Mouse (Mus musculus) forebrain, postnatal 0 days (tissue): ENCODE measurements at regions not wholly inside any gene's neighbourhood (a gene's known extent, or its start where the extent isn't known, plus 50 kb on each side); places are given as distances from the start of the nearest gene placed in this dataset.

Experiments
- ATAC-seq: fragments of 200-750 bp; cut with Nextera tagmentation; 2 replicates; pipeline ENCODE4 v1.8.0; 2017; ENCODE audit warnings: mild to moderate bottlenecking, moderate library complexity
- DNase-seq: peaks from one replicate; pipeline ENCODE4 v3.0.0-alpha.2; 2015
- H3K27ac ChIP-seq: fragments of 300-500 bp; sonication (generic); 2 replicates; pipeline ENCODE4 v1.5.1; 2014; ENCODE audit warnings: low read depth, mild to moderate bottlenecking, antibody characterized with exemption, low read length, moderate library complexity, mixed read lengths
- H3K27me3 ChIP-seq: fragments of 300-500 bp; sonication (generic); 2 replicates; pipeline ENCODE4 v1.6.1; 2014; ENCODE audit warnings: mild to moderate bottlenecking, low read length, mixed read lengths; ENCODE audit not compliant: insufficient read depth
- H3K36me3 ChIP-seq: fragments of 300-500 bp; sonication (generic); 2 replicates; pipeline ENCODE4 v1.6.1; 2014; ENCODE audit warnings: mild to moderate bottlenecking, moderate library complexity; ENCODE audit not compliant: insufficient read depth
- H3K4me1 ChIP-seq: fragments of 300-500 bp; sonication (generic); 2 replicates; pipeline ENCODE4 v1.6.1; 2014; ENCODE audit warnings: antibody characterized with exemption; ENCODE audit not compliant: insufficient read depth
- H3K4me2 ChIP-seq: fragments of 300-500 bp; sonication (generic); 2 replicates; pipeline ENCODE4 v1.6.1; 2014; ENCODE audit warnings: low read depth, mild to moderate bottlenecking, moderate library complexity
- H3K4me3 ChIP-seq: fragments of 300-500 bp; sonication (generic); 2 replicates; pipeline ENCODE4 v1.5.1; 2014; ENCODE audit warnings: low read depth, low read length, mixed read lengths
- H3K9ac ChIP-seq: fragments of 300-500 bp; sonication (generic); 2 replicates; pipeline ENCODE4 v1.6.1; 2014; ENCODE audit warnings: mild to moderate bottlenecking
- H3K9me3 ChIP-seq: fragments of 300-500 bp; sonication (generic); 2 replicates; pipeline ENCODE4 v1.6.1; 2016; ENCODE audit warnings: low read length
- CTCF ChIP-seq: sonication (generic); IDR thresholded peaks from 2 replicates; pipeline ENCODE4 v1.5.1; 2016; ENCODE audit warnings: antibody characterized with exemption, control low read depth, low read depth
- WGBS: fragments of 180-500 bp; shearing (Covaris S2); extraction: QIAGEN DNeasy Blood & Tissue Kit; methylation state at CpG from one replicate; pipeline ENCODE4 v1.1.7; 2014; 5-methylcytosine and 5-hydroxymethylcytosine counted together

- H3K9me3 ChIP-seq = no peaks in the 10 kb centered on the region
- 84% methylated on average over 5 of the region's 5 CpGs for WGBS
- no peak for ATAC-seq
Observed at GRCm38 (mm10) chr12:39751850-39752249, 286.0 kb downstream of the Arl4a start.

GRCm38 (mm10) chr12:39742156-39743063, 295.4 kb downstream of the Arl4a start:
- H3K4me1 ChIP-seq = no peaks in the 10 kb centered on the region
- no peaks in the 10 kb centered on the region for H3K36me3 ChIP-seq
- H3K9ac ChIP-seq = no peak overlapping the region
- H3K27ac ChIP-seq = no peak overlapping the region
- 40% methylated on average over 11 of the region's 11 CpGs for WGBS
- TF ChIP-seq CTCF = no peak
- DNase-seq = no peak
- no peak overlapping the region for H3K4me3 ChIP-seq
- peak; percentile 71 for ATAC-seq
- no peaks in the 10 kb centered on the region for H3K9me3 ChIP-seq
- no peaks in the 10 kb centered on the region; the same call in 1 of the 2 replicates for H3K27me3 ChIP-seq
- no peak overlapping the region for H3K4me2 ChIP-seq

More at GRCm38 (mm10) chr12:39751850-39752249, 286.0 kb downstream of the Arl4a start:
- no peak overlapping the region for H3K27ac ChIP-seq
- H3K27me3 ChIP-seq = no peaks in the 10 kb centered on the region
- TF ChIP-seq CTCF = no peak
- no peaks in the 10 kb centered on the region for H3K36me3 ChIP-seq
- H3K9ac ChIP-seq = no peak overlapping the region
- no peak for DNase-seq
- H3K4me1 ChIP-seq = no peaks in the 10 kb centered on the region
- H3K4me3 ChIP-seq = no peak overlapping the region
- H3K4me2 ChIP-seq = no peak overlapping the region

GRCm38 (mm10) chr12:39741051-39741847, 296.6 kb downstream of the Arl4a start:
- TF ChIP-seq CTCF = no peak
- no peak overlapping the region for H3K27ac ChIP-seq
- no peak for DNase-seq
- H3K36me3 ChIP-seq = no peaks in the 10 kb centered on the region
- no peak overlapping the region for H3K4me2 ChIP-seq
- no peaks in the 10 kb centered on the region; the same call in 1 of the 2 replicates for H3K27me3 ChIP-seq
- ATAC-seq = no peak
- H3K4me1 ChIP-seq = no peaks in the 10 kb centered on the region
- no peaks in the 10 kb centered on the region for H3K9me3 ChIP-seq
- no peak overlapping the region for H3K4me3 ChIP-seq
- H3K9ac ChIP-seq = no peak overlapping the region
- WGBS = 16% methylated on average over 13 of the region's 13 CpGs

GRCm38 (mm10) chr12:39736966-39737365, 300.9 kb downstream of the Arl4a start:
- Histone ChIP-seq H3K4me2 (no peak overlapping the region), H3K4me3 (no peak overlapping the region), H3K9ac (no peak overlapping the region), H3K27me3 (no peaks in the 10 kb centered on the region; the same call in 1 of the 2 replicates), H3K4me1 (no peaks in the 10 kb centered on the region), H3K36me3 (no peaks in the 10 kb centered on the region), H3K9me3 (no peaks in the 10 kb centered on the region), H3K27ac (no peak overlapping the region)
- TF ChIP-seq CTCF = no peak
- 90% methylated on average over 3 of the region's 3 CpGs for WGBS
- no peak for ATAC-seq
- no peak for DNase-seq

GRCm38 (mm10) chr12:39736097-39736920, 301.5 kb downstream of the Arl4a start:
- Histone ChIP-seq H3K27me3 (no peaks in the 10 kb centered on the region), H3K4me3 (no peak overlapping the region), H3K36me3 (no peaks in the 10 kb centered on the region), H3K4me1 (no peaks in the 10 kb centered on the region), H3K4me2 (no peak overlapping the region), H3K27ac (0 out of 2 replicates have a peak overlapping the region, but pooled peaks have one; percentile 22), H3K9me3 (no peaks in the 10 kb centered on the region), H3K9ac (no peak overlapping the region)
- TF ChIP-seq CTCF = no peak
- WGBS = 37% methylated on average over 9 of the region's 9 CpGs
- DNase-seq (peak; percentile 14), ATAC-seq (peak; percentile 16)

GRCm38 (mm10) chr12:39734176-39734575, 303.6 kb downstream of the Arl4a start:
- 7% methylated on average over 2 of the region's 2 CpGs for WGBS
- Histone ChIP-seq H3K27ac (no peak overlapping the region), H3K9me3 (no peaks in the 10 kb centered on the region), H3K9ac (no peak overlapping the region), H3K27me3 (no peaks in the 10 kb centered on the region), H3K36me3 (no peaks in the 10 kb centered on the region), H3K4me1 (no peaks in the 10 kb centered on the region), H3K4me3 (no peak overlapping the region), H3K4me2 (no peak overlapping the region)
- no peak for TF ChIP-seq CTCF
- DNase-seq (no peak), ATAC-seq (no peak; the same call in 1 of the 2 replicates)
